Mouse (Mus musculus) left cerebral cortex, postnatal 25 days (tissue): ENCODE measurements at regions not wholly inside any gene's neighbourhood (a gene's known extent, or its start where the extent isn't known, plus 50 kb on each side); places are given as distances from the start of the nearest gene placed in this dataset.
"Not testable (repeated sequence)": the region's sequence is repeated elsewhere in the genome, so short reads cannot be mapped to it uniquely, and the experiment has no call there.

Experiments
- DNase-seq, 2 experiments: peaks; one replicate each; pipeline ENCODE4 v3.0.0; 2022; ENCODE audit warnings: low spot score in 2 of 2, mixed read lengths in 1 of 2
- intact Hi-C: fragments of 180-260 bp; cut with DNase I; formaldehyde crosslinking; loops from one replicate; pipeline ENCODE4 v1.15.1; 2025

DNA sequence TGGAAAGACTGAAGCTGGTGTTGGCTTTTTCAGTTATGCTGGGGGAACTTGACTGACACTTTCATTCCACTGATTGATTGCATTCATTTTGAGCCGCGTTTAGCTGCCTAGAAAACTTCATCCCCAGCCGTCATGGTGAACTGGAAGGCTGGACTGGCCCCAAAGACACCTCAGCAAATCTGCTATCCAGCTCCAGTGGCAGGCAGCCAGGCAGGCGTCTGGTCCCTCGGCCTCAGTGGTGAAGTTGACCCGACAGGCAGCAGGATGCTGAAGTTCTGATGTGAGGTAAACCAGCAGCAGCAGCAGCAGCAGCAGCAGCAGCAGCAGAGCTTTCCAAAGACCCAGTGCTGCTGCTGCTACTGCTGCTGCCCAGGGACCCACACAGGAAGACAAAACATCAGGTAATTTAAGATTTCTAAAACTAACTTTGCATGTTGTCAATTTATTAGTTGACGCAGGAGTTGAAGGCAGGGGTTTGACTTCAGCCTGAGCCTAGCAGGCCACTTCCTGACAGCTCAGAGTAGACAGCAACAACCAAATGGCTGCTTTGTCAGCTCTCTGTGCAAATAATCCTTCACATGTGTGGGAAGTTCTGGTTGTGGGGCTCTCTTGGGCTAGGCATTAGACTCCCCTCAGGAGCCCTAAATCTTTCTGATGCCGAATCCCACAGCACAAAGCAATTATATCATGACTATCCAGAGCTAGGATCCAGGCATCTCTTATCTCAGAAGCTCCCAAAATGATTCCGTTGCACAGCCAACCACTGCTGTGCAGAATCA lies 200.4 kb upstream of the Nhs start:
- DNase-seq, result no peak
- intact Hi-C loops, result no loop called here

DNA sequence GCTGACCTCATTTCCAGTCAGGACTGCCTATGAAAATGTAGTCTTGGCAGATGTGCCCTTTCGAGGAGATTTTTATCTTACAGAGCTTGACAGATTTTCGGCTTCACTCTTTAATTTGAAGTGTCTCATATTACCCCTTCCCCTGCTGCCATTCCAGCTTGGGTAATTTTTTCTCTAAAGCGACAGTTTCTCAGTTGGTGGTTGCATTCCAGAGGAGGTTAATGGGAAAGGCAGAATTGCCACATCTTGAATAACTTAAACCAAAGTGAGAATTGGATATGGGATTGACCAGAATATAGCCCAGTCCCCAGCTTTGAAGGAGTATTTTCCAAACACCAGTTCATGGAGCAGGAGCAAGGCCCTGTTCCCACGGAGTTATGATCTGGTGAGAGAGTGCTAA lies 188.8 kb upstream of the Nhs start:
- intact Hi-C loops, result no loop called here
- DNase-seq, result no peak

DNA sequence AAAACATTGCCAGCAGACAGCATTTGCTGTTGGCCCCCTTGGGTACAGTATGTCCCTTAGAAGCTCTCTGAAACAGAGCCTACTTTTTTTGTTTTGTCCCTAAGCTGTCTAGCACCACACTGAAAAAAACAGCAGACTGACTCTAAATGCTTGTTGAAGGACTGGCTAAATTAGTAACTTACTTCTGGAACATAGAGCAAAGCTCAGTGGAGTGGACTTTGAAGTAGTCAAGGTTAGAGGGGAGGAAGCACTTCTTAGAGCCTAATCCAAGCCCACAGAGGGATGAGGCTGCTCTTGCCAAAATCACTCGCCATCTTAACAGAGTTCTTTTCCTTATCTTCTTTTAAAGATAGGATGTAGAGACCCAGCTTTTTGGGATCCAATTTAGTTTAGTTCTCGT lies 188.4 kb upstream of the Nhs start:
- intact Hi-C loops, result no loop called here
- DNase-seq, result no peak

DNA sequence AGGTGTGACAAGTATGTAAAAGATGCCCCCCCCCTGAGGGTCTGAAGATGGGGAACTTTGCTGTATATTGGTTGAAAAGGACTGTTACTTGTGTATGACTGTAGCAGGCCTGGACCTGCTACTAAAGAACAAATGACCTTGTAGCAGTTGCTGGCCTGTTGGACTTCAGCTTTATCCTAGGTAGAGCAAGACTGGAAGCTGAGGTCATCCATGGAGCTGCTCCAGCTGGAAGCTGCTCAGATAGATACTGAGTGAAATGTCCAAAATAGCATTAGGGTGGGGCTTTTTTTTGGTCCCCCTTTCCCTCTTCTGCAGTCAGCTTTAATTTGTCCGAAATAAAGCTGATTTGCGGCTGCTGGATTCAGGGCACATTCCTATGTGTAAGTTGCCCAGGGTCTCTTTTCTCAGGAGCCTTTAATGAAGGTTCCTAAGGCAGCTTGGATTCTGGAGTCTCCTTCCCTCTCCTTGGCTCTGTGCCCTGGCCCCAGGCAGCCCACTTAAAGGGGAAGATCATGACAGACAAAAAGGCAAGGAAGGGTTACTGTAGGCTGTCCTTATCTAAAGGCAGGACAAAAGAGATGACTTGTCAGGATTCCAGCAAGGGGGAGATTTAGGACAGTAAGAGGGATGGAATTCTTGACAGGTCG lies 186.1 kb upstream of the Nhs start:
- no peak for DNase-seq
- intact Hi-C loops, result no loop called here

DNA sequence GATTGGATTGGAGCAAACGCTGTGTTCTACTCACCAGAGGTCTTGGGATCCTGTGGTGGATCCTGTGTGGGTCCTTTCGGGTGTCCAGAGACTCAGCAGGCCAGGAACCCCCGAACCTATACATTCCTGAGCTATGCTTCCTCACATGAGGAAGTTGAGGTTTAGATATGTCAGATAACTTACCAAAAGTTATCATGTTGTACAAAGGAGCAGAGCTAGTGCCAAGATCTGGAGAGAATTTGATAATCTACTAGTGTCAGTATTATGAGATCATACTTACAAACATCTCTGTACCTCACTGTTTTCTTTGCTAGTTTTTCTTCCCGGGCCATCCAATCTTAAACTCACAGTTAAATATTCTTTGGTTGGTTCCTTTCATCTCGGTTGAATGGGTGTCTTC lies 172.6 kb upstream of the Nhs start:
- intact Hi-C loops, result no loop called here
- no peak for DNase-seq

DNA sequence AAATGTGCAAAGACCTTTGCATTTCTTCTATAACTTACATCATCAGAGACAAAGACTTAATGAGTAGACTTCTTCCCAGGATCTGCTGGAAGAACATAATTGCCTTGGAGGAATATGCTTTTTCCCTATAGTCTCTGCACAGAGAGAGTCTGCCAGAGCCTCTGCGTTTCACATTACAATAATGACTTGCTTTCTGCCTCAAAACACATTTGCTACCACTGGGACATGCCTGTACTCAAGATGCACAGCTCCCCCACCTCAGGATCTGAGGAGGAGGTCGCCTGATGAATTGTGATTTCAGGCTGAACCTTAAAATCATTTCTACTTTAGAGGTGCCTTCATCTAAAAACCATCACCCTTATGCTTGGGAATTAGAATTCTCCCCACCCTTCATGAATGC lies 148.1 kb upstream of the Nhs start:
- intact Hi-C loops, result no loop called here

DNA sequence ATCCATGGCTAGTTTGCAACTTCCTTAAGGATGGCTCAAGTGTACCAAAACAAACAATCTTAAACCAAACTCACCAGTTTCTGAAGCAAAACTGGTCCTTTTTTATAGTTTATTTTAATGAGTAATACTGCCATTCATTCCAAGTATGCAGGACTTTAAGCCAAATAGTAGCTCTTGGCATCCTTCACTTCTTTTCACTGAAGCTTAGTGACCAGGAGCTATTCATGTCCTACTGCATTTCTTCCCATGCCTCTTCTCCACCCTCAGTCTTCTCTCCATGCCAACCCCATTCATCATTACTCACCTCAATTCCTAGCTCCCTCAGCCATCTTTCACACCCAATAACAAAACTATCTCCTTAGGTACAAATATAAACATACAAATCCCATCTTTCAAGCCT lies 144.6 kb upstream of the Nhs start:
- intact Hi-C loops, result no loop called here
- DNase-seq, result no peak

More for the DNA sequence above, 148.1 kb upstream of the Nhs start:
- DNase-seq, result no peak

DNA sequence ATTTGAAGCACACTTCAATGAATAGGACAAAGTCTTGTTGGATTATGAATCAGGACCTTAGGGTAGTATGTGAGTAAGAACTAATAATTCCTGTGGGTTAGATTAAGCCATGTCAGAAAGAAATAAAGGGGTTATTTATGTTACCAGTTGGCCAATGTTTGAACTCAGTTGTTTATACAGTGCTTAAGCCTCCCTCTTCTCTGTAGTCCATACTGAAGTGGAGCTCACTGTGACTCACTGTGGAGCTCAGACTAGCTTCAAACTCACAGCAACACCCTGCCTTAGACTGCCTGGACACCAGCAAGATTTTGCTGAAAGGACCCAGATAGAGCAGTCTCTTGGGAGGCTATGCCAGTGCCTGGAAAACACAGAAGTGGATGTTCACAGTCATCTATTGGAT lies 143.3 kb upstream of the Nhs start:
- intact Hi-C loops, result no loop called here
- no peak for DNase-seq

DNA sequence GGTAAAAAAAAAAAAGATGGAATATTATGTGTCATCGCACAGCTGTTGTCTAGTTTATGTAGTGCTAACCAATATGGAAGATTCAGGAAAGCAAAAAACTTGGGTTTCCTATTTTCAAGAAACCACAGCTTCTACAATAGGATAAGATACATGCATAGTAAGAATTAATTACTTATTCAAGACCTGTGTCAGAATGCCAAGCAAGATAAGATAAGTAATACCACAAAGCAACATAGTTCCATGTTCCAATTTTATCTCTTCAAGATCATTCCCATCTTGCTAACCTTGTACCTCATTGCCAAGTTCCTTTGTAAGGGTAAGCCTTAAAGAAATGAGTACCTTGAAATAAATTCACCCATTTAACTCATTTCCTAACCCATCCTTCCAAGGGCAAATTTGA lies 131.7 kb upstream of the Nhs start:
- no peak for DNase-seq
- intact Hi-C loops, result no loop called here

DNA sequence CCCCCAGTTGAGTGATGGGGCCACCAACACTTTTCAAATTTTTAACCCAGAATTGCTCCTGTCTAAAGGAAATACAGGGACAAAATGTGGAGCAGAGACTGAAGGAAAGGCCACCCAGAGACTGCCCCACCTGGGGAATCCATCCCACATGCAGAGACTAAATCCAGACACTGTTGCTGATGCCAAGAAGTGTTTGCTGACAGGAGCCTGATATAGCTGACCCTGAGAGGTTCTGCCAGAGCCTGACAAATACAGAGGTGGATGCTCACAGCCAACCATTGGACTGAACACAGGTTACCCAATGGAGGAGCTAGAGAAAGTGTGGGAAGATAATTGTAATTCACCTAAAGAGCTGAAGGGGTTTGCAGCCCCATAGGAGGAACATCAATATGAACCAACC lies 126.6 kb upstream of the Nhs start:
- DNase-seq, intact Hi-C loops: not testable (repeated sequence)

DNA sequence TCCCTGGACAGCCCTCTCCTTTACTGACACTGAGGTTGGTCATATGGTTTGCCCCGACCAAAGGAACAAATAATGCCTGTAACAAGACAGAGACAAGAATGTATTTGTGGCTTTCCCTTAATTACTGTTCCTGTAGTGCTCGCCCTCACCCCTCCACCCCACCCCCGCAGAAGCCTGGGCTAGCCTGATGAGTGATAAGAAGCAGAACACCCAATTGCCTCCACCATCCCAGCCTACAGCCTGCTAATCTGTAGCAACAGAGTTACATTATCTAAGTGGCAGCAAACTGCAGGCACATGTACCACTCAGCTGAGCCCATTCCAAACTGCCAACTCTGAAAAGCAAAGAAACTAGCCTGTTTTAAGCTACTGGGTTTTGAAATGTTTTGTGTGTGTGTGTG lies 124.7 kb upstream of the Nhs start:
- intact Hi-C loops, result no loop called here
- DNase-seq, result no peak

DNA sequence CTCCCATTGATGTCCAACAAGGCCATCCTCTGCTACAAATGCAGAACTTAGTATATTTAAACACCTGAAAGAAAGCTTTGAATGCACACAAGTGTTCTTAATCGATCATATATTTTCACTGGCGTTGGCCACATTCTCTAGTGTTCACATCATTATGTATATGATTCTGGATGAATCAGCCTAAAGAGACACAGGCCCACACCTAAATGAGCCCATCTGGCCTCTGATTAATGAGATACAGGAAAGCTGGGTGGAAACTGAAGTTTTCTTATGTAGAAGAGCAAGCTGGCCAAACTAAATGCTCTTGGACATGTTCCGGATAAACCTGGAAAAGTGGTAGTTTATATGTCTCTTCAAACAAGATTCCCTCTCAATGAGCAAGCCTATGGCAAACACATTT lies 123.2 kb upstream of the Nhs start:
- intact Hi-C loops, result no loop called here
- no peak for DNase-seq

DNA sequence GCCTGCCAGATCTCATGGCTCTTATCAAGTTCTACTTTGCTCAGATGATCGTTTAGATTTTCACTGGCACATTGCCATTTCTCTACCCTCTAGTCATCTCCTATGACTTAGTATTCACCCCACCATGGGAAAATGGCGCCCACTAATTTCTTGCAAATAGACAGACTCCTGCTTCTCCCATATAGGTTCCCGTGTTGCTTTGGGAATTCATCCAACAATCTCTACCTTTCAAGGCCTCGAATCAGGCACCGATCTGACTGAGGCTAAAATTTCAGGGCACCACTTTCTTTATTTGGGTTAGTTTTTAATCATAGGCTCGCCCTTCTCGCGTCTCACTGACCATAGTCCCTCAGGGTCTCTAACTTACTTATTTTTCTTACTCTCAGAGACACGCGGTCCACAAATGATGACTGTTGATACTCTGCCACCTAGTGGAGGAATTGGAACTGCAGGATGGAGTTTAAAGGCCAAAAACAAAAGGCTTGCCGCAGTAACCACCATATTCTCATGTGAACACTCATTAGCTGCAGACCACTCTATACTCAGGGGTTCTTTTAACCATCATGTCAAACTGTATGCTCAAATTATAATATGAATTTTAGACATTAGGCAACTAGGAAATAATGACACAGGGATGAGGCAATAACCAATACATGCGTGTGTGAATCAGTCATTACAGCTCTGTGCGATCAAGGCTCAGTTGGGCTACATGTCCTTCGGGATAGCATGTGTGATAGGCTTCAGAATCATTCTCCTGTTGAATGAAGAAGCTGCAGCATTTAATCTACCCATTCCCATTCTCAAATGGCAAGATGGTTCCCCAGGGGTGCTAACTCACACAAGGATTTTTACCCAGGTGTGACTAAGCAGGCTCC lies 119.5 kb upstream of the Nhs start:
- intact Hi-C loops, result loop anchor here (2.0 to 10.0 kb wide), 3 partner anchors 114 to 404 kb away; no protein-coding TSS in a partner anchor

DNA sequence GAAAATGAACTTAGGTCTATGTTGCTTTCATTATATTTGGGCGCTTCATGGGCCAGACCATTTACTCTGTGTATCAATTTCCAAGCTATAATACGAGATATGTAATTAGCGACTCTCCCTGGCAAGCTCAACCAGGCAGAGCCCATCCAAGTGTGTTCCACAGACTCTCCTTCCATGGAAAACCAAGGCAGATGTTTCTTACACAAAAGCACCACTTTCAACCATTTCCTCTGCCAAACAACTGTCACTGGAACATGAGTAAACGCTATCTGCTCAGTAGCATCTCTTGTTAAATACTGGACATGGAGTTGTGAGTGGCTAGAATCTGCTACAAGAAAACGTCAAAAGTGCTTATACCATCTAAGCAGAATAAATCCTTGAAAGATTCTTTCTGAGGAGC lies 115.1 kb upstream of the Nhs start:
- intact Hi-C loops, result loop anchor here (10.0 kb wide), 2 partner anchors 110 to 400 kb away; no protein-coding TSS in a partner anchor
- DNase-seq, result no peak

More for the DNA sequence above, 119.5 kb upstream of the Nhs start:
- peak; percentile 62 to 63 for DNase-seq

DNA sequence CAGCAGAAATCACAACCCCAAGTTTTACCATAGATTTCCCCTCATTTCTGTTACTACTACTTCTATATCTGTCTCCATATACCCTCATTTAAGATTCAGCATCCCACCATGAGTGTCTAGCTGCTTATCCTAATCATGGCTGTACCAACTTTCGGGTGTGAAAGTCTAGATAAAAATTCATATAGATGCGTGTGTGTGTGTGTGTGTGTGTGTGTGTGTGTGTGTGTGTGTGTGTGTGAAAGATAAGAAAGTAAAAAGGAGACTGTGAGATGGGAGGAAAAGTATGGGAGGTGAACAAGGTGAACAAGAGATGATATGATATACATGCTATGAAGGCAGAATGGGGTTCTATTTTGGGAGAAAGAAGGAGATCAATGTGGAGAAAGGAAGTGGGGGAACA lies 111.7 kb upstream of the Nhs start:
- intact Hi-C loops, result loop anchor here (10.0 kb wide), 2 partner anchors 106 to 396 kb away; no protein-coding TSS in a partner anchor
- DNase-seq, result no peak

DNA sequence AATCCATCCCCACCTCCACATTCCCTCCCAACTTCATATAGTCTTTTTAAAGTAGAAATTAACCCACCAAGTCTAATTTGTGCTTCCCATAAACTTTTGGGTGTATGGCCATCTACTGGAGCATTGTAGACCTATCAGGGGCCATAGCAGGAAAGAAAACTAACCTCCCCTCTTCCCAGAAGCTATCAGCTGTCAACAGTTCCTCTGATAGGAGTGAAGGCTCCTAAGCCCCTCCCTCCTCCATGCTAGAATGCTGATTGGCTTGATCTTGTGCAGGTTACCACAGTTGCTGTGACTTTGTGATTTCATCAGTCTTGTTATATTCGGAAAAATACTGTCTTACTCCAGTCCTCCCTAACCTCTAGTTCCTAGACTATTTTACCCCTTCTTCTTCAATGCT lies 109.4 kb upstream of the Nhs start:
- intact Hi-C loops, result no loop called here
- no peak for DNase-seq

DNA sequence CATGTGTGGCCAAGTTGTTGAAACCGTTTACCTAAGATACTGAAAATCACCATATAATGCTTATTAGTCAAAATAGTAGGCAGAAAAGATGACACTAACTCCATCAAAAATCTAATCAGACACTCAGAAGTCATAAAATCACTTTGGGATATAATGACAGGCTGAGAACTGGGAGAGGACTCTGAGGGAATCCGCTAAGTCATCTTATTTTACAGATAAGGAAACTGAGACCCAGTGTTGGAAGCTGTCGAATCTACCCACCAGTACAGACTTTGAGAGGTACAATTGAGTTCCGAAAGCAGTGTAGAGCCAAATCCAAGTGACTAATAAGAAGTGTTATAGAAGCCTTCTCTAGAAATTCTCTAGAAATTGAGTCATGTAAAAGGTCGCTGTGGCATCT lies 108.6 kb upstream of the Nhs start:
- DNase-seq, result no peak
- intact Hi-C loops, result no loop called here

DNA sequence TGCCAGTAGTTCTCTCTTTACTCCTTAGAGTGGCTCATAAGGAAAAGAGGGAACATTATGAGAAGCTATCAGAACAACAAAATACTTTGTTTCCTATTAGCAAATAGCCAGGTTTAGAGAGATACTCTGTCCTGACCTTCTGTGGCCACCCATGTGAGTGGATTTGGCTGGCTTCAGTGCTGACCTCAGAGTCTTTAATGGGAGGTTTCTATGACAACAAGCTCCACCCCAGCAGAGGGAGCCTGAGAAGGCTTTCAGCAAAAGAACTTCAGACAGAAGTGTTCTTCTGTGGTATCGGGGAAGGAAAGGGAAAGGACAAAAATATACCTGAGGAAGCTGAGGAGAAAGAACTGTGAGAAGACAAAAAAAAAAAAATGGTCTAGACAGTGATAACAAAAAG lies 108.1 kb upstream of the Nhs start:
- DNase-seq, result peak in 1 of 2 experiments; percentile 2
- intact Hi-C loops, result no loop called here

DNA sequence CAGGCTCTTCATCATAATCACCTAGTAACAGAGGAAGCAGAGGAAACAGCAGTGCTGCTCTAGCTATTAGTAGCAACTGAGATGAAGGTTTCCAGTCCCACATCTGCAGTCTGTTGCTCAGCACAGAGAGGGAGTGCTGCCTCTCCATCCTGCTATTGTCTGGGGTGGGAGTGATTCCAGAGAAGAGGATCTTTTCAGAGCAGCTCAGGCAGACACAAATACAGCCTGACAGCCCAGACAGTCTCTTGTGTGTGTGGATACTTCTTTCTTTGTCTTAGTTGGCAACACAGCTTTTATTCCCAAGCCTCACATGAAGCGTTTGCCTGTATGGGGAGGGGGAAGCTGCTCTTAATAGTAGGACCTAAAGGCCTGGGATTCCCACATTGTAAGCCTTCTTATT lies 107.2 kb upstream of the Nhs start:
- intact Hi-C loops, result no loop called here
- DNase-seq, result no peak

DNA sequence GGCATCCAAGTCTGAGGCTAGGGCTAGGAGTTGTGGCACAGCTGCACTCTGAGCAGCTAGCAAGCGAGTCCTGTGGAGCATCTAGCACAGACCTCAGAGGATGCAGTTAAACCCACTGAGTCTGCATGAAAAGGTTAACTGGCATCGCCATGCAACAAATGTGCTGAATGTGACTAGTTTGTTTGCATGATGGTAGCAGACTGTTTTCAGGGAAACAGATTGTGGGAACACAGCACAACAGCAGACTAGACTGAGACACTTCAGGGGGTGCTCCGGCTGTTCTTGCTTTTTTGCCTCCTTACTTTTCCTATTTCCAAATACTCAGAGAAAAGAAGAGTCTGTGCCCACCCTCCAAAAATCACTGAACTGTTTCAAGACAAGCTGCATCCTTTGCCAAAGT lies 97.9 kb upstream of the Nhs start:
- no peak for DNase-seq
- intact Hi-C loops, result no loop called here
